Mouse (Mus musculus) forebrain, postnatal 0 days (tissue): ENCODE results near the gene Tcf19. TPM values are rescaled to one million over a fixed set of nuclear protein-coding genes. Genes with fewer than 3 reads are reported as not detected.
"Not testable (repeated sequence)": the region's sequence is repeated elsewhere in the genome, so short reads cannot be mapped to it uniquely, and the experiment has no call there.

Experiments used
- ATAC-seq: fragments of 200-750 bp; cut with Nextera tagmentation; 2 replicates; pipeline ENCODE4 v1.8.0; 2017; ENCODE audit warnings: mild to moderate bottlenecking, moderate library complexity
- DNase-seq: peaks from one replicate; pipeline ENCODE4 v3.0.0-alpha.2; 2015
- H3K27ac ChIP-seq: fragments of 300-500 bp; sonication (generic); 2 replicates; pipeline ENCODE4 v1.5.1; 2014; ENCODE audit warnings: low read depth, mild to moderate bottlenecking, antibody characterized with exemption, low read length, moderate library complexity, mixed read lengths
- H3K27me3 ChIP-seq: fragments of 300-500 bp; sonication (generic); 2 replicates; pipeline ENCODE4 v1.6.1; 2014; ENCODE audit warnings: mild to moderate bottlenecking, low read length, mixed read lengths; ENCODE audit not compliant: insufficient read depth
- H3K36me3 ChIP-seq: fragments of 300-500 bp; sonication (generic); 2 replicates; pipeline ENCODE4 v1.6.1; 2014; ENCODE audit warnings: mild to moderate bottlenecking, moderate library complexity; ENCODE audit not compliant: insufficient read depth
- H3K4me1 ChIP-seq: fragments of 300-500 bp; sonication (generic); 2 replicates; pipeline ENCODE4 v1.6.1; 2014; ENCODE audit warnings: antibody characterized with exemption; ENCODE audit not compliant: insufficient read depth
- H3K4me2 ChIP-seq: fragments of 300-500 bp; sonication (generic); 2 replicates; pipeline ENCODE4 v1.6.1; 2014; ENCODE audit warnings: low read depth, mild to moderate bottlenecking, moderate library complexity
- H3K4me3 ChIP-seq: fragments of 300-500 bp; sonication (generic); 2 replicates; pipeline ENCODE4 v1.5.1; 2014; ENCODE audit warnings: low read depth, low read length, mixed read lengths
- H3K9ac ChIP-seq: fragments of 300-500 bp; sonication (generic); 2 replicates; pipeline ENCODE4 v1.6.1; 2014; ENCODE audit warnings: mild to moderate bottlenecking
- H3K9me3 ChIP-seq: fragments of 300-500 bp; sonication (generic); 2 replicates; pipeline ENCODE4 v1.6.1; 2016; ENCODE audit warnings: low read length
- CTCF ChIP-seq: sonication (generic); IDR thresholded peaks from 2 replicates; pipeline ENCODE4 v1.5.1; 2016; ENCODE audit warnings: antibody characterized with exemption, control low read depth, low read depth
- WGBS: fragments of 180-500 bp; shearing (Covaris S2); extraction: QIAGEN DNeasy Blood & Tissue Kit; methylation state at CpG from one replicate; pipeline ENCODE4 v1.1.7; 2014; 5-methylcytosine and 5-hydroxymethylcytosine counted together
- polyA plus RNA-seq: library from polyadenylated mRNA; unstranded; fragments of >200 nt; fragmentation: Nextera tagmentation; extraction: Ambion mirVana; gene quantifications from 2 replicates; pipeline ENCODE4 v1.2.1, GENCODE M21; 2015
- total RNA-seq: library from RNA; depleted of rRNA; stranded (reverse); fragments of >200 nt; gene quantifications from 2 replicates; pipeline ENCODE4 v1.2.3, GENCODE M21; 2014; rRNA removed

Tcf19 gene
- total and polyA plus RNA-seq, 2 experiments from 2014 or later: 10.8 to 20.8 TPM

DNA sequence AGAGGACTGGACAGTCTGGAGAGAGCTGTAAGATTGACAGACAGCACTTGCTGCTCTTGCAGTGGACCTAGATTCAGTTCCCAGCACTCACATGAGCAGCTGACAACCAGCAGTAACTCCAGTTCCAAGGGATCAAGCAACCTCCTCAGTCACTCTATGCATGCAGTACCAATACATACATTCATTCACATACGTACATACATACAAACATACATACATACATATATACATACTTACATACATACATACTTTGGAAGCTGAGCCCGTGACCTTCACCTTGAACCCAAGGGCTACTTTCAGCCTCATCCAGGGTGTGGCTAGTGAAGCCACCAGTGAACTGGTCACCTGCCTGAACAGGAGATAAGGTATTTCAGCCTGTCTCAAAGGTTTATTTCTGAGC is 28.6 kb downstream of the Tcf19 start:
- Histone ChIP-seq H3K9me3 (no peaks in the 10 kb centered on the region), H3K27me3 (no peaks in the 10 kb centered on the region), H3K4me2 (no peak overlapping the region), H3K36me3 (no peaks in the 10 kb centered on the region), H3K27ac (no peak overlapping the region), H3K9ac (no peak overlapping the region), H3K4me1 (no peaks in the 10 kb centered on the region), H3K4me3 (no peak overlapping the region)
- no peak for TF ChIP-seq CTCF
- DNase-seq (no peak), ATAC-seq (no peak)
- 96% methylated on average over 2 of the region's 2 CpGs for WGBS

DNA sequence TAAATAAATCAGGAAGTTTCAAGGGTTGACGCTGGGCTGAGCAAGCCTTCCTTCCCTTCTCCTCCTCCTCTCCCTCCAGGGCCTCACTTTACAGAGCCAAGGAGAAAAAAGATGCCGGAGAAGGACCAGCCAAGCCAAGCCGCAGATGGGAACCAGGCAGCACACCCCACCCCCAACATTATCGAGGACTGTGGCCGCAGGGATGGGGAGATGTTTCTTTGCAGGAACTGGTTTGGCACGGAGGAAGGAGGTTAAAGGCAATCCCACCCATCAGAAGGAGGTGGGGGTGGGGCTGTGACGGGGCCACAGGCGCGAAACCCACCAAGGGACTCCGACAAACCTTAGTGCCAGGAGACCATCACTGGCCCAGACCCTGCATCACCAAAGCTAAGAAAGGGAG is 29.9 kb downstream of the Tcf19 start:
- Histone ChIP-seq H3K9ac (no peak overlapping the region), H3K27ac (no peak overlapping the region), H3K4me1 (no peaks in the 10 kb centered on the region), H3K9me3 (no peaks in the 10 kb centered on the region), H3K4me2 (no peak overlapping the region), H3K27me3 (no peaks in the 10 kb centered on the region), H3K4me3 (no peak overlapping the region), H3K36me3 (no peaks in the 10 kb centered on the region)
- no peak for ATAC-seq
- TF ChIP-seq CTCF: no peak
- no peak for DNase-seq
- WGBS: 68% methylated on average over 10 of the region's 10 CpGs

DNA sequence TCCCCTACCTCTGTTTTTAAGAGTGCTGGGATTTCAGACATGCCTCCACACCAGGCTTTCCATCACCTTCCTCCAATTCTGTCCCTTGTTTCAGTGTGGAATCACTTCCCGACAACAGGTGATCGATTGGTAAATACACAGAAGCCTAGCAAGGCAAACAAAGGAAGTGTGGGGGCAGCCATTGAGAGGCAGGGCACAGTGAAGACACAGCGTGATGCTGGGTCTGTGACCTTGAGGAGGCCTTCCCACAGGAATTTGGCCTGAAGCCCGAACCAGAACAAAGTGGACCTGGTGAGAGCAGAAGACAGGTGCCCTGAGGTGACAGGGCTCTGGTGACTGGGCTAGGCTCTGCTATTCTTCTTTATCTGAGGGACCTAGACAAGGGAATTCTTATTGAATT is 30.9 kb downstream of the Tcf19 start:
- ATAC-seq: no peak
- no peak for DNase-seq
- no peaks in the 10 kb centered on the region for H3K36me3 ChIP-seq
- H3K27me3 ChIP-seq: no peaks in the 10 kb centered on the region
- no peak overlapping the region for H3K4me3 ChIP-seq
- no peak overlapping the region for H3K9ac ChIP-seq
- no peak for TF ChIP-seq CTCF
- H3K9me3 ChIP-seq: no peaks in the 10 kb centered on the region
- no peak overlapping the region for H3K27ac ChIP-seq
- 34% methylated on average over 4 of the region's 4 CpGs for WGBS
- H3K4me2 ChIP-seq: no peak overlapping the region
- H3K4me1 ChIP-seq: no peaks in the 10 kb centered on the region

DNA sequence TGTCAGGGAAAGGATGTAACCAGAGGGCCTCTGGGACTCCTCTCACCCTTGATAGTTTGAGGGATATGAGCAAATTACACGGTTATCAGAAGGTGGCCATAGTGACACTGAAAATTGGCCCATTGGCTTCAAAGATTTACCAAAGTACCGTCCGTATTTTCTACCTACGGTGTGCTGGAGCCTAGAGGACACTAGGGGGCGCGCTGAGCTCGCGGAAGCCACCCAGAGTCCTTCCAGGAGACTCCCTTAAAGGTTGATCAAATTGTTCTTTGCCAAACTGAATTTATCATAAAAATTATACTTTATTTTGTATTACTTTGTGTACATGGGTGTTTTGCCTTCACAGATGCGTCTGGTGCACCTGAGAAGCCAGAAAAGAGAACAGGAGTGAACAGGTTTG is 32.6 kb downstream of the Tcf19 start:
- Histone ChIP-seq H3K4me2 (no peak overlapping the region), H3K36me3 (no peaks in the 10 kb centered on the region), H3K9me3 (no peaks in the 10 kb centered on the region), H3K27me3 (no peaks in the 10 kb centered on the region), H3K27ac (no peak overlapping the region), H3K9ac (no peak overlapping the region), H3K4me3 (no peak overlapping the region), H3K4me1 (no peaks in the 10 kb centered on the region)
- ATAC-seq: peak; percentile 48
- 3% methylated on average over 9 of the region's 9 CpGs for WGBS
- peak; percentile 89 for TF ChIP-seq CTCF
- DNase-seq: peak; percentile 75

DNA sequence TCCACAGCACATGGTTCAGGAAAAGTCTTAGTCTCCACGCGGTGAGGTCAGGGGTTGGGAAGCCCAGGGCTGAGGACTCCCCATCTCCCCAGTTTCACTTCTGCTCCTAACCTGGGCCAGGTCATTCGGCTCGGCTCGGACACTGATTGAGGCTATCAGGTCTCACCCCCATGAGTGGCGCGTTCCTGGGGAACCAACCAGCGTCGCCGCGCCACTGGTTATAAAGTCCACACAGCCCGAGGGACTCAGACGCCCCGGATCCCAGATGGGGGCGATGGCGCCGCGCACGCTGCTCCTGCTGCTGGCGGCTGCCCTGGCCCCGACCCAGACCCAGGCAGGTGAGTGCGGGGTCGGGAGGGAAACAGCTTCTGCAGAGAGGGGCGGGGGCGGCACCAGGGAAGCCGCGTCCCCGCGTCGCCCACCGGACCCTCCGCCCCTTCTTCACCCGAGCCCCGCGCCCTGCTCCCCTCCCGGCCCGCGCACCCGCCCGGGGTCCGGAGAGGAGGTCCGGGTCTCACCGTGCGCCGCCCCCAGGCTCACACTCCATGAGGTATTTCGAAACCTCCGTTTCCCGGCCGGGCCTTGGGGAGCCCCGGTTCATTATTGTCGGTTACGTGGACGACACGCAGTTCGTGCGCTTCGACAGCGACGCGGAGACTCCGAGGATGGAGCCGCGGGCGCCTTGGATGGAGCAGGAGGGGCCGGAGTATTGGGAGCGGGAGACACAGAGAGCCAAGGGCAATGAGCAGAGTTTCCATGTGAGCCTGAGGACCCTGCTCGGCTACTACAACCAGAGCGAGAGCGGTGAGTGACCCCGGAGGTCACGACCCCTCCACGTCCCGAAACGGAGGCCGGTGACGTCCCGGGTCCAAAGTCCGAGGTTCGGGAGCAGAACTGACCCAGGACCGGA is 46.5 kb downstream of the Tcf19 start, which contains the start of gene H2-Q10:
TSS of gene H2-Q10 (plus strand) at position 248 of the 910 bp plus-strand sequence.
- H3K9ac ChIP-seq: peak within 1 kb of the TSS; percentile 37
- peak within 1 kb of the TSS; percentile 62 for H3K4me2 ChIP-seq
- no peaks in the 10 kb centered on the region for H3K4me1 ChIP-seq
- H3K9me3 ChIP-seq: no peaks in the 10 kb centered on the region
- H3K4me3 ChIP-seq: peak within 1 kb of the TSS; percentile 35
- ATAC-seq: no peak
- DNase-seq: no peak
- H3K27me3 ChIP-seq: peaks cover 5% of the 10 kb centered on the region; the same call in 1 of the 2 replicates
- H3K27ac ChIP-seq: no peak within 1 kb of the TSS
- 4% methylated on average over 71 of the region's 80 CpGs for WGBS
- H3K36me3 ChIP-seq: no peaks in the 10 kb centered on the region
- TF ChIP-seq CTCF: no peak

DNA sequence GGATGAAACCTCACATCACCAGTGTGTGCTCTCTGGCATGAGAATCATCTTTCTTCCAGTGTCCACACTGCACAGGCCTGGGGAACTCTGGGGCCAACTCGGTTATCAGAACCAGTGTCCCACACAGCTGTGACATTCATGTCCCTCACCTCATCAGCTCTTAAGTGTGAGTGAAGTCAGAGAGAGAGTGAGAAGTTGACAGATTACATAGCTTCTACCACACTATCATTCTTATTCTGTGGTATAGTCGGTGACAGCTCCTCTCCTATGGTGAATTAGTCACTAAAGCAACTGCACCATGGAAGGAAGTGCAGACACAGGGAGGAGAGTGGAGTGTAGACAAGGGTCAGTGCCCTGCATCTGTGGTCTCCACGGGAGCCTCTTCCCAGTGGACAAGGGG is 47.7 kb downstream of the Tcf19 start:
- 69% methylated on average over 3 of the region's 3 CpGs for WGBS
- DNase-seq, H3K4me3 ChIP-seq, H3K27me3 ChIP-seq, H3K9me3 ChIP-seq, H3K4me1 ChIP-seq, ATAC-seq, H3K36me3 ChIP-seq, H3K4me2 ChIP-seq, H3K9ac ChIP-seq, H3K27ac ChIP-seq: not testable (repeated sequence)

DNA sequence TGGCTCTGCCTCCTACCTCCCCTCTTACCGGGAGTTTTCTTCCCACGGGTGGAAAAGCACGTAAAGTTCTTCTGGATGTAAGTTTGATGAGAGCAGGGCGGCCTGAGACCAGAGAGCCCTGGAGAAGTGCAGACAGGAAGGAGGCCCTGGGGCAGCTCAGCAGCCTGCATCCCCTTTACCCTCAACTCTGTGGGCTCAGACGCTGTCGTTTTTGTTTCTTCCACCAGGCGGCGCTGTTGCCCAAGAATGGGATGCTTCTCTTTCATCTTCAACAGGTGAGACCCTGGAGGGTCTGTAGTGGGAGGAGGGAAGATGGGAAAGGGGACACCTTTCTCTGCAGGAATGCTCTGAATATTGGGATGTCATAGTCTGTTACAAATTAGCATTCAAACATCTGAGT is 51.0 kb downstream of the Tcf19 start:
- peak; percentile 47 for DNase-seq
- not testable (repeated sequence) for H3K4me2 ChIP-seq, H3K4me3 ChIP-seq, H3K4me1 ChIP-seq, H3K9me3 ChIP-seq, H3K27ac ChIP-seq, H3K9ac ChIP-seq, ATAC-seq, H3K36me3 ChIP-seq, H3K27me3 ChIP-seq
- peak; percentile 76 for TF ChIP-seq CTCF
- WGBS: 9% methylated on average over 8 of the region's 8 CpGs

Other genes starting within 250 kb of the Tcf19 start
- gene H2-Q1, start 196.4 kb downstream of the Tcf19 start, total RNA-seq: 0.46 and 1.00 TPM in 2 replicates
- gene H2-Q1, start 196.4 kb downstream of the Tcf19 start, polyA plus RNA-seq: 0.45 and 0.74 TPM in 2 replicates
- gene H2-Q2, start 174.6 kb downstream of the Tcf19 start, total RNA-seq: 5.5 and 16.2 TPM in 2 replicates
- 4.5 and 8.0 TPM in 2 replicates for gene H2-Q2, start 174.6 kb downstream of the Tcf19 start, polyA plus RNA-seq
- gene H2-Q4, start 137.2 kb downstream of the Tcf19 start, total RNA-seq: 3.2 and 5.1 TPM in 2 replicates
- gene H2-Q4, start 137.2 kb downstream of the Tcf19 start, polyA plus RNA-seq: 0.84 and 1.3 TPM in 2 replicates
- 0.15 and 0.43 TPM in 2 replicates for gene H2-Q6, start 92.0 kb downstream of the Tcf19 start, total RNA-seq
- gene H2-Q6, start 92.0 kb downstream of the Tcf19 start, polyA plus RNA-seq: 0.47 and 0.80 TPM in 2 replicates
- gene H2-Q7, start 77.7 kb downstream of the Tcf19 start, total RNA-seq: 1.7 and 2.4 TPM in 2 replicates
- gene H2-Q7, start 77.7 kb downstream of the Tcf19 start, polyA plus RNA-seq: 1.6 and 3.2 TPM in 2 replicates
- gene H2-Q10, start 46.7 kb downstream of the Tcf19 start, total RNA-seq: 0.46 and 1.2 TPM in 2 replicates
- 0.29 and 0.40 TPM in 2 replicates for gene H2-Q10, start 46.7 kb downstream of the Tcf19 start, polyA plus RNA-seq
- gene Pou5f1, start 10.8 kb downstream of the Tcf19 start, total RNA-seq: not detected in 2 replicates
- not detected in 2 replicates for gene Pou5f1, start 10.8 kb downstream of the Tcf19 start, polyA plus RNA-seq
- gene Cchcr1, start 276 bp upstream of the Tcf19 start, total RNA-seq: 5.6 and 9.6 TPM in 2 replicates
- 2.5 and 3.2 TPM in 2 replicates for gene Cchcr1, start 276 bp upstream of the Tcf19 start, polyA plus RNA-seq
- 0.54 and 0.76 TPM in 2 replicates for gene Psors1c2, start 16.4 kb upstream of the Tcf19 start, total RNA-seq
- 0.29 and 0.31 TPM in 2 replicates for gene Psors1c2, start 16.4 kb upstream of the Tcf19 start, polyA plus RNA-seq
- gene Cdsn, start 35.3 kb upstream of the Tcf19 start, total RNA-seq: 0.43 TPM in 1 of 2 replicates, not detected in the other
- 0.18 and 0.20 TPM in 2 replicates for gene Cdsn, start 35.3 kb upstream of the Tcf19 start, polyA plus RNA-seq
- gene 2300002M23Rik, start 50.6 kb upstream of the Tcf19 start, total RNA-seq: not detected in 2 replicates
- not detected in 2 replicates for gene 2300002M23Rik, start 50.6 kb upstream of the Tcf19 start, polyA plus RNA-seq
- gene Sfta2, start 84.7 kb upstream of the Tcf19 start, total RNA-seq: not detected in 2 replicates
- not detected in 2 replicates for gene Sfta2, start 84.7 kb upstream of the Tcf19 start, polyA plus RNA-seq
- not detected in 2 replicates for gene Gm9573, start 109.8 kb upstream of the Tcf19 start, total RNA-seq
- not detected in 2 replicates for gene Gm9573, start 109.8 kb upstream of the Tcf19 start, polyA plus RNA-seq
- 0.15 TPM in 1 of 2 replicates, not detected in the other for gene Mucl3, start 126.9 kb upstream of the Tcf19 start, total RNA-seq
- gene Mucl3, start 126.9 kb upstream of the Tcf19 start, polyA plus RNA-seq: not detected in 2 replicates
- gene Vars2, start 150.8 kb upstream of the Tcf19 start, total RNA-seq: 29.5 and 42.0 TPM in 2 replicates
- gene Vars2, start 150.8 kb upstream of the Tcf19 start, polyA plus RNA-seq: 8.5 and 10.4 TPM in 2 replicates
- gene Gtf2h4, start 156.9 kb upstream of the Tcf19 start, total RNA-seq: 21.2 and 30.9 TPM in 2 replicates
- gene Gtf2h4, start 156.9 kb upstream of the Tcf19 start, polyA plus RNA-seq: 20.9 and 22.1 TPM in 2 replicates
- gene Ddr1, start 187.8 kb upstream of the Tcf19 start, total RNA-seq: 53.0 and 59.8 TPM in 2 replicates
- gene Ddr1, start 187.8 kb upstream of the Tcf19 start, polyA plus RNA-seq: 37.3 and 51.2 TPM in 2 replicates